Mouse (Mus musculus) embryonic facial prominence, embryonic 14.5 days (tissue): Measurements from ENCODE around the gene Fbln5. TPM values are rescaled to one million over a fixed set of nuclear protein-coding genes. Genes with fewer than 3 reads are reported as not detected.

Source experiments
- ATAC-seq: fragments of 200-750 bp; cut with Nextera tagmentation; 2 replicates; pipeline ENCODE4 v1.8.0; 2017; ENCODE audit warnings: low read depth, moderate number of reproducible peaks, moderate TSS enrichment
- DNase-seq: peaks from one replicate; pipeline ENCODE4 v3.0.0-alpha.2; 2015; ENCODE audit warnings: low spot score
- H3K27ac ChIP-seq: fragments of 300-500 bp; sonication (generic); replicated peaks from 2 replicates; pipeline ENCODE4 v1.5.1; 2014; ENCODE audit warnings: low read depth, mild to moderate bottlenecking, low read length, moderate library complexity
- H3K27me3 ChIP-seq: fragments of 300-500 bp; sonication (generic); replicated peaks from 2 replicates; pipeline ENCODE4 v1.6.1; 2014; ENCODE audit warnings: low read length; ENCODE audit not compliant: control insufficient read depth, insufficient read depth
- H3K36me3 ChIP-seq: fragments of 300-500 bp; sonication (generic); 2 replicates; pipeline ENCODE4 v1.6.1; 2014; ENCODE audit warnings: low read length, mixed read lengths; ENCODE audit not compliant: control insufficient read depth, insufficient read depth
- H3K4me1 ChIP-seq: fragments of 300-500 bp; sonication (generic); 2 replicates; pipeline ENCODE4 v1.6.1; 2014; ENCODE audit warnings: antibody characterized with exemption, low read length; ENCODE audit not compliant: control insufficient read depth, insufficient read depth
- H3K4me2 ChIP-seq: fragments of 300-500 bp; sonication (generic); 2 replicates; pipeline ENCODE4 v1.6.1; 2014; ENCODE audit warnings: low read depth, mild to moderate bottlenecking, low read length, moderate library complexity, mixed read lengths
- H3K4me3 ChIP-seq: fragments of 300-500 bp; sonication (generic); 2 replicates; pipeline ENCODE4 v1.5.1; 2014; ENCODE audit warnings: low read depth, mild to moderate bottlenecking, low read length
- H3K9ac ChIP-seq: fragments of 300-500 bp; sonication (generic); 2 replicates; pipeline ENCODE4 v1.6.1; 2014; ENCODE audit warnings: low read depth, mild to moderate bottlenecking, low read length, moderate library complexity, mixed read lengths
- H3K9me3 ChIP-seq: fragments of 300-500 bp; sonication (generic); 2 replicates; pipeline ENCODE4 v1.6.1; 2016; ENCODE audit warnings: low read length; ENCODE audit not compliant: control insufficient read depth
- WGBS: fragments of 180-500 bp; shearing (Covaris S2); extraction: QIAGEN DNeasy Blood & Tissue Kit; methylation state at CpG from one replicate; pipeline ENCODE4 v1.1.7; 2014; 5-methylcytosine and 5-hydroxymethylcytosine counted together
- polyA plus RNA-seq: library from polyadenylated mRNA; unstranded; fragments of >200 nt; fragmentation: Nextera tagmentation; extraction: Ambion mirVana; gene quantifications from 2 replicates; pipeline ENCODE4 v1.2.1, GENCODE M21; 2014

Gene Fbln5
- polyA plus RNA-seq, 1 experiment from 2014 or later = 156 TPM

DNA sequence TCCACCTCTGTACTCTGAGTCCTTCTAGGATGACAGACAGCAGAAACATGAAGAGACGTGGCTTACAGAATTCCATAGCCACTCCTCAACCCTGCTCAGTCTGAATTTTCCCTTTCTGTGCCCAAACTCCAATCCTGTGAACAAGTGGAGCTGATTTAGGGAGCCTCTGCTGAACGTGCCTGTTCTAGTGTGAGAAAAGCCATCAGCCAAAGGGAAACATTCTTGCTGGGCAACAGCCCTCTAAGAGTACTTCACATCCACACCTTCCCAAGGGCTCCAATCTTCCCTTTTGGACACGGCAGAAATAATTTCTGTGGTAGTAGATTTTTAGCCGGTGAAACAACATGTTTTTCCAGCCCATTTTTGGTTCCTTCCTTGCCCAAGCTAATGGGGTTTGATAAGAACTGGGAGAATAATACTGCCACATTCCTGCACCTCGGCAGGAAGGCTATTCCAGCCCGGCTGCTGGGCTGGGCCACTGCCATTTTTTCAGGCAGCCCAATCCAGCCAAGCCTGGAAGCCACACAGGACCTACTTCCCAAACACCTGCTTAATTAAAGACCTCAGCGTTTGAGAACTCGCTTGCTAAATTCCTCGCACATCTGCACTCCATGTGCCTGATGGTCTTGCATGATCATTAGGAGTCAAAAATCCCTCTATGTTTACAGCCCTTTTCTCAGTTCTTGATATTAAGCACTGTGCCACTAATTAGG lies 41.1 kb downstream of the Fbln5 start:
- Histone ChIP-seq H3K4me1 (peaks cover 9% of the 10 kb centered on the region; the same call in 1 of the 2 replicates), H3K9ac (no peak overlapping the region), H3K4me2 (no peak overlapping the region), H3K36me3 (no peaks in the 10 kb centered on the region), H3K9me3 (no peaks in the 10 kb centered on the region), H3K4me3 (no peak overlapping the region), H3K27ac (0 out of 2 replicates have a peak overlapping the region, but pooled peaks have one; percentile 18), H3K27me3 (no peaks in the 10 kb centered on the region)
- WGBS = 43% methylated on average over 9 of the region's 9 CpGs
- ATAC-seq (peak; percentile 24; the same call in 1 of the 2 replicates), DNase-seq (peak; percentile 61)

DNA sequence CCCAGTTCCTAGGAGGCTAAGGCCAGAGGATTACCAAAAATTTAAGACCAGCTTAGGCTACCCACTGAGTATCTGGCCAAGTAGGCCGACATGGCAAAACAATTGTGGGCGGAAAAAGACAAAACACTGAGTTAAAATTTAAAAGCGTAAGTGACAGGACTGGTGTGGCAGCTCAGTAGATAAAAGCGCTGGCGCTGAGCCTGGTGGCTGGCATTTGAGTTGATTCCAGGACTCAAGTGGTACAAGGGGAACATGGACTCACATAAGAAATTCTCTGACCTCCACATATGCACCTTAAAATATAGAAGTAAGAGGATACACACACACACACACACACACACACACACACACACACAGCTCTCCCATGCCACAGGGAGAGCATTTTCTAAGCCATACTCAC lies 42.5 kb downstream of the Fbln5 start:
- H3K27ac ChIP-seq = no peak overlapping the region
- no peak overlapping the region for H3K9ac ChIP-seq
- no peak overlapping the region for H3K4me2 ChIP-seq
- WGBS = 93% methylated on average over 5 of the region's 5 CpGs
- peaks cover 9% of the 10 kb centered on the region; the same call in 1 of the 2 replicates for H3K4me1 ChIP-seq
- H3K9me3 ChIP-seq = no peaks in the 10 kb centered on the region
- no peak for ATAC-seq
- no peaks in the 10 kb centered on the region for H3K27me3 ChIP-seq
- H3K4me3 ChIP-seq = no peak overlapping the region
- DNase-seq = no peak
- no peaks in the 10 kb centered on the region for H3K36me3 ChIP-seq

GRCm38 (mm10) chr12:101774116-101774515 lies 44.7 kb downstream of the Fbln5 start:
- Histone ChIP-seq H3K27ac (no peak overlapping the region), H3K9ac (no peak overlapping the region), H3K4me3 (no peak overlapping the region), H3K4me1 (peaks cover 9% of the 10 kb centered on the region; the same call in 1 of the 2 replicates), H3K9me3 (no peaks in the 10 kb centered on the region), H3K36me3 (no peaks in the 10 kb centered on the region), H3K27me3 (no peaks in the 10 kb centered on the region), H3K4me2 (no peak overlapping the region)
- peak; percentile 70 for DNase-seq
- ATAC-seq = peak; percentile 77
- WGBS = 30% methylated on average over 4 of the region's 4 CpGs

GRCm38 (mm10) chr12:101772962-101773361 lies 45.9 kb downstream of the Fbln5 start:
- Histone ChIP-seq H3K9ac (no peak overlapping the region), H3K4me2 (no peak overlapping the region), H3K36me3 (no peaks in the 10 kb centered on the region), H3K4me3 (no peak overlapping the region), H3K27ac (0 out of 2 replicates have a peak overlapping the region, but pooled peaks have one; percentile 4), H3K9me3 (no peaks in the 10 kb centered on the region), H3K4me1 (peaks cover 7% of the 10 kb centered on the region; the same call in 1 of the 2 replicates), H3K27me3 (no peaks in the 10 kb centered on the region)
- whole genome bisulfite sequencing = 55% methylated on average over 3 of the region's 3 CpGs
- no peak for DNase-seq
- no peak for ATAC-seq

DNA sequence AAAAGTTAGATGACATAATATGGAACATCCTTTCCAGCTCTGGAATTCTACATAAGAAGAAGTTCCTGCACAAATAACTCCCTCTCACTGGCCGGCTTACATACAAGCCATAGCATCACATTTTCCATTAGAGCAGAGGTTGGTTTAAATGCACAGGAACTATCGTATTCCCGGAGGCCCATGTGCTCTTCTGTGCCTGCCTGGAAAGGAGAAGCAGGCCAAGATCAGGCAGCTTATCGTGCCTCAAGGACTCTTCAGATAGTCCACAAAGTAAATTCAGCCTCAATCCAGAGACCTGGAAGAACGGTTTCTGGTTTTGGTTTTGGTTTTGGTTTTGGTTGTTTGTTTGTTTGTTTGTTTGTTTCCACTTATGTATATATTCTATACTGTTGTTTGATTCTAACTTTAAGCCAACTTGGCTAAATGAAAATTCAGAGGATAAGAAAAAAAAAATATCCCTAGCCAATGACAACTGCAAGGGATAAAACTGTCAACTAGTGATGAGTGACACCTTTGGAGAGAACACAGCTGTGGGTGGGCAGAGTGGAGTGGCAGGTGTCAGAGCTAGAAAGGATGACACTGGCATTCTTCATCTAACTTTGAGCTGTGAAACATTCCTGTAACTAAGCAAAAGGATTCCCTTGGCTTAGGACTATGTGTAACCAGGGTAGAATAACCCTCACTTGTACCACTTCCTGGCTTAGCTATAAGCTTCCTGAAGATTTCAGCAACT lies 48.4 kb downstream of the Fbln5 start:
- Histone ChIP-seq H3K9me3 (no peaks in the 10 kb centered on the region), H3K9ac (no peak overlapping the region), H3K27me3 (no peaks in the 10 kb centered on the region), H3K4me1 (peaks cover 6% of the 10 kb centered on the region), H3K4me3 (no peak overlapping the region), H3K4me2 (no peak overlapping the region), H3K36me3 (0 out of 2 replicates have a peak, but pooled peaks cover 3% of the 10 kb centered on the region), H3K27ac (no peak overlapping the region)
- 83% methylated on average over 5 of the region's 5 CpGs for WGBS
- DNase-seq (peak; percentile 40), ATAC-seq (no peak)

- Histone ChIP-seq H3K9me3 (no peaks in the 10 kb centered on the region), H3K4me2 (no peak overlapping the region), H3K9ac (no peak overlapping the region), H3K4me1 (peaks cover 11% of the 10 kb centered on the region), H3K4me3 (no peak overlapping the region), H3K27ac (no peak overlapping the region; the same call in 1 of the 2 replicates), H3K27me3 (no peaks in the 10 kb centered on the region), H3K36me3 (0 out of 2 replicates have a peak, but pooled peaks cover 3% of the 10 kb centered on the region)
- ATAC-seq = no peak
- no peak for DNase-seq
- 61% methylated on average over 9 of the region's 9 CpGs for WGBS
Observed at GRCm38 (mm10) chr12:101767306-101768053, 51.4 kb downstream of the Fbln5 start.

DNA sequence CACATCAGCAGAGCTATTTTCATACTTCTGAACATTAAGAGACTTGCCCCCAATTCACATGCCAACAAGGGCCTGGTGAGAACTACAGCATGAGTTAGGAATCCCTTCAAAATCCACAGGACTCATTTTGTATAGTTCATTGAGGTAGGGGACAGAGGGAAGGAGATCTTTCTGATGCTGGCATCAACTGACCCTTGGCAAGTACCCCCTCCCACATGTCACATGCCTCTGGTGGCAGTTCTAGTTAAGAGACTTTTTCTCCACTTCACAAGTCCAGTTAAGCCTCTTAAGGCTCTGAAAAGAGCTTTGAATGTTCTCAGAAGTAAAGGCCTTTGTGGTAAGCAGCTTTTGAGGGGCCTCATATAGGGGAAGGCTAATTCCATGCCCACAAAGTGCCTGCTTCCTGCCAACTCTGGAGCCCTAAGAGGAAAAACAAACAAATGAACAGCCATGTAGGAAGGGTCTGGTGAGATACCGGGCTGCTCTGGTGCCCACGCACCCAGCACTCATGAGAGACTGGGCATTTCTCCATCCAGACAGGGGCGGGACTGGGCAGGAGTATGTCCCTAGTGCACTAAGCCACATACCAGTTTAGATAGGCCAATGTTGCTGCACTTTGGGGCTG lies 52.5 kb downstream of the Fbln5 start:
- H3K27me3 ChIP-seq = no peaks in the 10 kb centered on the region
- DNase-seq (peak; percentile 60), ATAC-seq (peak; percentile 63; the same call in 1 of the 2 replicates)

GRCm38 (mm10) chr12:101764870-101765269 lies 54.0 kb downstream of the Fbln5 start:
- Histone ChIP-seq H3K9ac (no peak overlapping the region), H3K4me1 (peaks cover 11% of the 10 kb centered on the region), H3K9me3 (no peaks in the 10 kb centered on the region), H3K27ac (no peak overlapping the region), H3K4me2 (no peak overlapping the region), H3K27me3 (no peaks in the 10 kb centered on the region), H3K4me3 (no peak overlapping the region), H3K36me3 (0 out of 2 replicates have a peak, but pooled peaks cover 6% of the 10 kb centered on the region)
- WGBS = 86% methylated on average over 5 of the region's 5 CpGs
- no peak for DNase-seq
- no peak for ATAC-seq

More for the DNA sequence above, 52.5 kb downstream of the Fbln5 start:
- peaks cover 11% of the 10 kb centered on the region for H3K4me1 ChIP-seq
- H3K4me3 ChIP-seq = no peak overlapping the region
- H3K4me2 ChIP-seq = no peak overlapping the region
- peak overlapping the region; percentile 44; the same call in 1 of the 2 replicates for H3K27ac ChIP-seq
- no peak overlapping the region for H3K9ac ChIP-seq
- WGBS = 87% methylated on average over 3 of the region's 3 CpGs
- H3K36me3 ChIP-seq = 0 out of 2 replicates have a peak, but pooled peaks cover 3% of the 10 kb centered on the region
- H3K9me3 ChIP-seq = no peaks in the 10 kb centered on the region
